9 mouse cellular contexts compared by ENCODE assay signal in the genomic region with DNA sequence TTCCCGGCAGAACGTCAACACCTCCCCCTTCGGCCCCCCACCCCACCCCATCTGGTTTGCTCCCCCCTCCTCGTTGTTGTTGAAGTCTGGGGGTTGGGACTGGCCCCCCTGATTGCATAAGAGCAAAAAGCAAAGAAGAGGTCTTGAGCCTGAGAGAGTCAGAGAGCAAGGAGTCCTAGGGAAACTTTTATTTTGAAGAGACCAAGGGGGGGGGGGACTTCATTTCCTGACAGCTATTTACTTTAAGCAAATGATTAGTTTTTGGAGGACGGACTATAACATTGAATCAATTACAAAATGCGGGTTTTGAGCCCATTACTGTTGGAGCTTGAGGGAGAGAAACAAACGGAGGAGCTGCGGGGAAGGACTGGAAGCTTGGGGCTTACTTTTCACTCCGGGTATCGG. TPM values are rescaled to one million over a fixed set of nuclear protein-coding genes. Genes with fewer than 3 reads are reported as not detected.
DNase-seq lines count a peak whose midpoint lies in the region; ATAC-seq and TF ChIP-seq lines count a peak whose summit lies in the region.
"Had no signal": no experiment of that assay in that cellular context is flagged by ENCODE, and none has a peak within 500 bp of the region (broad histone marks: within the 10 kb centered on the region; RNA-seq: fewer than 3 reads in every experiment).

A gene (plus strand): TSS at position 272 of the 405 bp plus-strand sequence.

- peak; percentile 90 for DNase-seq in lung, embryonic 14.5 days
- DNase-seq in lung, postnatal 36 days, result no peak
- peak; percentile 64 for DNase-seq in hindbrain, embryonic 10.5 days (ENCODE audit: low spot score)
- no peak for DNase-seq in left cerebral cortex, postnatal 4 days
- DNase-seq in right cerebral cortex, adult 2 months (ENCODE audit: low spot score in 2 of 2), result no peak
- DNase-seq in spleen, postnatal 4 days (ENCODE audit: low spot score in 2 of 2), result no peak

- H3K4me2 ChIP-seq in lung, embryonic 14.5 days, result peak within 1 kb of the TSS; percentile 82
- peak within 1 kb of the TSS; percentile 42 for H3K4me2 ChIP-seq in forebrain, embryonic 16.5 days (ENCODE audit: low read length)
- H3K4me2 ChIP-seq in midbrain, embryonic 16.5 days (ENCODE audit: low read length), result peak within 1 kb of the TSS; percentile 31

- peaks cover 52% of the 10 kb centered on the region for H3K27me3 ChIP-seq in lung, embryonic 14.5 days (ENCODE audit: insufficient read depth, low read length)
- peaks cover 66% of the 10 kb centered on the region for H3K27me3 ChIP-seq in forebrain, embryonic 16.5 days (replicated peaks; ENCODE audit: control insufficient read depth, insufficient read depth, low read length)
- H3K27me3 ChIP-seq in hindbrain, embryonic 10.5 days (ENCODE audit: insufficient read depth, poor library complexity, severe bottlenecking), result peaks cover 94% of the 10 kb centered on the region
- H3K27me3 ChIP-seq in midbrain, embryonic 16.5 days (ENCODE audit: control insufficient read depth, insufficient read depth, low read depth, low read length), result peaks cover 44% of the 10 kb centered on the region

- intact Hi-C loops in left cerebral cortex, postnatal 4 days (cut with DNase I), result loop anchor here (5.0 kb wide), 3 partner anchors 190 to 1390 kb away; no protein-coding TSS in a partner anchor

- no peaks in the 10 kb centered on the region for H3K9me3 ChIP-seq in lung, embryonic 14.5 days (ENCODE audit: low read depth, low read length)
- no peaks in the 10 kb centered on the region for H3K9me3 ChIP-seq in forebrain, embryonic 16.5 days (ENCODE audit: control insufficient read depth, low read length)
- H3K9me3 ChIP-seq in hindbrain, embryonic 10.5 days, result no peaks in the 10 kb centered on the region
- no peaks in the 10 kb centered on the region for H3K9me3 ChIP-seq in midbrain, embryonic 16.5 days (replicated peaks; ENCODE audit: control insufficient read depth, low read length, poor library complexity, severe bottlenecking)
- H3K9me3 ChIP-seq: G1E had no signal

- TF ChIP-seq CTCF in lung, embryonic 14.5 days (IDR thresholded peaks at IDR 0.05; ENCODE audit: low read depth), result no peak

- ATAC-seq in lung, embryonic 14.5 days (ENCODE audit: insufficient read depth), result no peak
- no peak for ATAC-seq in forebrain, embryonic 16.5 days
- no peak for ATAC-seq in midbrain, embryonic 16.5 days

- WGBS in lung, embryonic 14.5 days, result under 1% methylated on average over 10 of the region's 10 CpGs
- under 1% methylated on average over 10 of the region's 10 CpGs for WGBS in forebrain, embryonic 16.5 days
- under 1% methylated on average over 10 of the region's 10 CpGs for WGBS in hindbrain, embryonic 10.5 days
- WGBS in midbrain, embryonic 16.5 days, result under 1% methylated on average over 10 of the region's 10 CpGs

- H3K36me3 ChIP-seq in lung, embryonic 14.5 days (ENCODE audit: insufficient read depth), result no peaks in the 10 kb centered on the region
- H3K36me3 ChIP-seq in forebrain, embryonic 16.5 days (ENCODE audit: control insufficient read depth, insufficient read depth), result no peaks in the 10 kb centered on the region
- no peaks in the 10 kb centered on the region for H3K36me3 ChIP-seq in hindbrain, embryonic 10.5 days
- H3K36me3 ChIP-seq in midbrain, embryonic 16.5 days (ENCODE audit: control insufficient read depth, insufficient read depth, low read length), result no peaks in the 10 kb centered on the region
- H3K36me3 ChIP-seq: G1E had no signal

- H3K27ac ChIP-seq in lung, embryonic 14.5 days (ENCODE audit: low read depth), result peak within 1 kb of the TSS; percentile 97
- H3K27ac ChIP-seq in forebrain, embryonic 16.5 days (ENCODE audit: low read length), result no peak within 1 kb of the TSS
- H3K27ac ChIP-seq in hindbrain, embryonic 10.5 days, result peak within 1 kb of the TSS; percentile 85
- H3K27ac ChIP-seq in midbrain, embryonic 16.5 days (ENCODE audit: low read length), result no peak within 1 kb of the TSS

- H3K9ac ChIP-seq in lung, embryonic 14.5 days, result peak within 1 kb of the TSS; percentile 70
- 0 out of 2 replicates have a peak within 1 kb of the TSS, but pooled peaks have one; percentile 22 for H3K9ac ChIP-seq in forebrain, embryonic 16.5 days (replicated peaks; ENCODE audit: low read depth, low read length)
- H3K9ac ChIP-seq in midbrain, embryonic 16.5 days (ENCODE audit: low read depth, low read length), result peak within 1 kb of the TSS; percentile 31; the same call in 1 of the 2 replicates

- H3K4me3 ChIP-seq in lung, embryonic 14.5 days (ENCODE audit: low read depth, low read length), result peak within 1 kb of the TSS; percentile 57
- H3K4me3 ChIP-seq in forebrain, embryonic 16.5 days (replicated peaks; ENCODE audit: low read length), result peak within 1 kb of the TSS; percentile 27
- H3K4me3 ChIP-seq in hindbrain, embryonic 10.5 days, result peak within 1 kb of the TSS; percentile 60
- peak within 1 kb of the TSS; percentile 23 for H3K4me3 ChIP-seq in midbrain, embryonic 16.5 days (ENCODE audit: low read depth, low read length)

- peaks cover 4% of the 10 kb centered on the region; the same call in 1 of the 2 replicates for H3K4me1 ChIP-seq in lung, embryonic 14.5 days (ENCODE audit: insufficient read depth)
- H3K4me1 ChIP-seq in forebrain, embryonic 16.5 days (replicated peaks; ENCODE audit: control insufficient read depth, insufficient read depth, low read length), result peaks cover 61% of the 10 kb centered on the region
- peaks cover 74% of the 10 kb centered on the region for H3K4me1 ChIP-seq in hindbrain, embryonic 10.5 days (replicated peaks)
- peaks cover 22% of the 10 kb centered on the region for H3K4me1 ChIP-seq in midbrain, embryonic 16.5 days (ENCODE audit: control insufficient read depth, insufficient read depth, low read length)

RNA-seq across cellular contexts. Expression of the gene that starts here (rescaled TPM):
- 48.1 and 50.4 TPM in 2 replicates for polyA plus RNA-seq in lung, embryonic 14.5 days (2014; fragmentation: Nextera tagmentation; extraction: Ambion mirVana)
- 11.3 and 12.1 TPM in 2 replicates for polyA plus RNA-seq in forebrain, embryonic 16.5 days (2015; fragmentation: Nextera tagmentation; extraction: Ambion mirVana)
- 20.4 and 23.3 TPM in 2 replicates for polyA plus RNA-seq in hindbrain, embryonic 10.5 days (2016; fragmentation: Nextera tagmentation; extraction: Ambion mirVana)
- 10 to 100 TPM; 61.5 to 68.4 TPM for total RNA-seq in left cerebral cortex, postnatal 4 days (2021)
- polyA plus RNA-seq in midbrain, embryonic 16.5 days (2015; fragmentation: Nextera tagmentation; extraction: Ambion mirVana), result 12.7 and 15.2 TPM in 2 replicates
- polyA plus RNA-seq: G1E had no signal

Comparison
In these comparisons a context has a peak if more than half of its experiments do, and no peak if none do; other contexts are left out.
1. DNase-seq: peak in lung, embryonic 14.5 days (single experiment) and hindbrain, embryonic 10.5 days (single experiment); none in lung, postnatal 36 days (single experiment), left cerebral cortex, postnatal 4 days (single experiment), right cerebral cortex, adult 2 months (0 of 2) and spleen, postnatal 4 days (0 of 2).
2. H3K27ac ChIP-seq: peak in lung, embryonic 14.5 days (single experiment) and hindbrain, embryonic 10.5 days (single experiment); none in forebrain, embryonic 16.5 days (single experiment) and midbrain, embryonic 16.5 days (single experiment).
3. H3K4me2 ChIP-seq: peak in every context shown above with its lines; median percentile 82 in lung, embryonic 14.5 days; 42 in forebrain, embryonic 16.5 days; 31 in midbrain, embryonic 16.5 days.
4. Peak in every context shown above with its lines, with median percentiles within 50 percentile points of each other: H3K4me3 ChIP-seq and H3K9ac ChIP-seq.